Mouse (Mus musculus): ENCODE data around the gene Rrp9. TPM values are rescaled to one million over a fixed set of nuclear protein-coding genes. Genes with fewer than 3 reads are reported as not detected.

Gene Rrp9
- polyA plus RNA-seq, 1 experiment from 2014 or later = 41.2 TPM

DNA sequence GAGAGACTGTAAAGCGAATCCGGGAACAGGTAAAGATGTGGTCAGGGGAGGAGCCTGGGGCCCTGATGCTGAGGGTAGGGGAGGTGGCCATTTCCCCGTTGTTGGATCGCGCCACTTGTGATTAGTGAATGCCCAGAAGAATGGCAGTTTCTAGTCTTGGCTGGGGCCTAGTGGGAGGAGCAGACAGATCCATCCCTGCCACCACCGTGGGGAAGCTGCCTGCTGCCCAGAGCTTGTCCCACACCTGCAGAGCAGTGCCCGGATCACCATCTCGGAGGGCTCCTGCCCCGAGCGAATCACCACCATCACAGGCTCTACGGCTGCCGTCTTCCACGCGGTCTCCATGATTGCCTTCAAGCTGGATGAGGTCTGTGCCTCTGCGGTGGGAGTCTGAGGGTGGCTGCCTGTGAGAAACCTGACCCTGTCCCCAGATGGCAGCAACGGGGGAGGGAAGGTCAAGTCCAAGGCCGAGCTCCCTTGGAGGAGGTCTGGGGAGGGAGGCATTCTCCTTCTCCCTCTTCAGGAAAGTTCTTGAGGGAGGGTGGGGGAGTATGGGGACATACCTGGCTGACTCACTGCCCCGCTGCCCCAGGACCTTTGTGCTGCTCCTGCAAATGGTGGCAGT is 15.2 kb upstream of the Rrp9 start:
- Histone ChIP-seq H3K9ac (replicated peaks; ENCODE audit: low read length) (no peak overlapping the region), H3K36me3 (ENCODE audit: control insufficient read depth, insufficient read depth, low read length) (peaks cover 53% of the 10 kb centered on the region), H3K27me3 (ENCODE audit: control insufficient read depth, insufficient read depth, low read length) (no peaks in the 10 kb centered on the region), H3K4me2 (ENCODE audit: low read length) (no peak overlapping the region), H3K4me1 (ENCODE audit: control insufficient read depth, insufficient read depth, low read length) (peaks cover 49% of the 10 kb centered on the region), H3K27ac (replicated peaks; ENCODE audit: low read depth, low read length) (no peak overlapping the region), H3K9me3 (ENCODE audit: control insufficient read depth, low read length) (no peaks in the 10 kb centered on the region), H3K4me3 (replicated peaks; ENCODE audit: low read depth, low read length) (no peak overlapping the region)
- ATAC-seq (ENCODE audit: low FRiP score, low TSS enrichment) (no peak), DNase-seq (no peak)
- WGBS = 77% methylated on average over 18 of the region's 18 CpGs

DNA sequence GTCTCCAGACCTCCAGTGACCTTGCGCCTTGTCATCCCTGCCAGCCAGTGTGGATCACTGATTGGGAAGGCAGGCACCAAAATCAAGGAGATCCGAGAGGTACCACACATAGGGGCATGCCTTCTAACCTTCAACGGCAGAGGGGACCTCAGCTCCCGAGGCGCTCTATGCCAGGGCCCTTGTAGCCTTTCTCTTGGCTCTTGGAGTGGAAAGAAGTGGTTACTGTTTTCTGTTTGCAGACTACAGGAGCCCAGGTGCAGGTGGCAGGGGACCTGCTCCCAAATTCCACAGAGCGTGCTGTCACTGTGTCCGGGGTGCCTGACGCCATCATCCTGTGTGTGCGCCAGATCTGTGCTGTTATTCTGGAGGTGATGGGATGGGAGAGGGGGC is 14.7 kb upstream of the Rrp9 start:
- peaks cover 49% of the 10 kb centered on the region for H3K4me1 ChIP-seq (ENCODE audit: control insufficient read depth, insufficient read depth, low read length)
- no peak for DNase-seq
- 96% methylated on average over 9 of the region's 9 CpGs for WGBS

DNA sequence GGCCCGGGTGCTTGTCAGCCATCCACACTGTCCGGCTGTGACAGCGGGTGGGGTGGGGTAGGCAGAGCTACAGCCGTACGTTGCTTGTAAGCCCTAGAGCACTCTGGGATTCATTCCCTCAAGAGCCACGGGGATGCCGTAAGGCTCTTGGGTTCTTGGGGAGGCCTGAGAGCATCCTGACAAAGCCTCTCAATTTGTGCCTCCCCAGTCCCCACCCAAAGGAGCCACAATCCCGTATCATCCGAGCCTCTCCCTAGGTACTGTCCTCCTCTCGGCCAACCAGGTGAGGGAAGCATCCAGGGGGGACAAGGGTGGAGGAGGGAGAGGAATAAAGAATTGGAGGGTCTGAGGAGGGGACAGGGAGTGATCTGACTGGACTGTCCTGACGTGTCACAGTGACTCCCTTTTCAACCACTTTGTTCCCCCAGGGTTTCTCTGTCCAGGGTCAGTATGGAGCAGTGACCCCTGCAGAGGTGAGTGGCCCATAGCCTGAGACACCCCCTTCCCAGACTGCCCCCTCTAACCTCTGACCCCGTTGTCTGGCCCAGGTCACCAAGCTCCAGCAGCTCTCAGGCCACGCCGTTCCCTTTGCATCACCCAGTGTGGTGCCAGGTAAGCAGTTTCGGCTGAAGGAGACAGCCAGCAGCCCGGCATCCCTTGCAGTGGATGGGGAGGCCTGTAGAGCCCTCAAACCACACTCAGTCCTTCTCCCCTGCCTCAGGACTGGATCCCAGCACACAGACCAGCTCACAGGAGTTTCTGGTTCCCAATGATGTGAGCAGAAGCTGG is 13.9 kb upstream of the Rrp9 start:
- H3K9me3 ChIP-seq (ENCODE audit: control insufficient read depth, low read length) = no peaks in the 10 kb centered on the region
- H3K4me3 ChIP-seq (replicated peaks; ENCODE audit: low read depth, low read length) = no peak overlapping the region
- H3K27me3 ChIP-seq (ENCODE audit: control insufficient read depth, insufficient read depth, low read length) = no peaks in the 10 kb centered on the region
- ATAC-seq (ENCODE audit: low FRiP score, low TSS enrichment) (no peak), DNase-seq (no peak)
- no peak overlapping the region for H3K9ac ChIP-seq (replicated peaks; ENCODE audit: low read length)
- H3K4me1 ChIP-seq (ENCODE audit: control insufficient read depth, insufficient read depth, low read length) = peaks cover 42% of the 10 kb centered on the region
- H3K36me3 ChIP-seq (ENCODE audit: control insufficient read depth, insufficient read depth, low read length) = peaks cover 53% of the 10 kb centered on the region
- WGBS = 83% methylated on average over 16 of the region's 16 CpGs
- H3K27ac ChIP-seq (replicated peaks; ENCODE audit: low read depth, low read length) = no peak overlapping the region
- H3K4me2 ChIP-seq (ENCODE audit: low read length) = no peak overlapping the region

More for the DNA sequence above, 14.7 kb upstream of the Rrp9 start:
- Histone ChIP-seq H3K9ac (replicated peaks; ENCODE audit: low read length) (no peak overlapping the region), H3K27ac (replicated peaks; ENCODE audit: low read depth, low read length) (no peak overlapping the region), H3K27me3 (ENCODE audit: control insufficient read depth, insufficient read depth, low read length) (no peaks in the 10 kb centered on the region), H3K4me3 (replicated peaks; ENCODE audit: low read depth, low read length) (no peak overlapping the region), H3K9me3 (ENCODE audit: control insufficient read depth, low read length) (no peaks in the 10 kb centered on the region), H3K36me3 (ENCODE audit: control insufficient read depth, insufficient read depth, low read length) (peaks cover 53% of the 10 kb centered on the region), H3K4me2 (ENCODE audit: low read length) (no peak overlapping the region)
- ATAC-seq (ENCODE audit: low FRiP score, low TSS enrichment) = no peak

DNA sequence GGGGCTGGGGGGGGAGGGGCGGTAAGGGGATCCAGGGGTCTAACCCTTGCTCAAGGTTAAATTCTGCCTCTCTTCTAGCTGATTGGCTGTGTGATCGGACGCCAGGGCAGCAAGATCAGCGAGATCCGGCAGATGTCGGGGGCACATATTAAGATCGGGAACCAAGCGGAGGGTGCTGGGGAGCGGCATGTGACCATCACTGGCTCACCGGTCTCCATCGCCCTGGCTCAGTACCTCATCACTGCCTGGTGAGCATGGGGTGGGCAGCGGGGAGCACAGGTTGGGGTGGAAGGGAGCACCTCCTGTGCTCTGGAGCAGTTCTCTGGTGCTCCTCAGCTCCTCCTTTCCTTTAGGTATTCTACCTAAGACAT is 13.3 kb upstream of the Rrp9 start:
- Histone ChIP-seq H3K27me3 (ENCODE audit: control insufficient read depth, insufficient read depth, low read length) (no peaks in the 10 kb centered on the region), H3K4me3 (replicated peaks; ENCODE audit: low read depth, low read length) (no peak overlapping the region), H3K27ac (replicated peaks; ENCODE audit: low read depth, low read length) (no peak overlapping the region), H3K4me2 (ENCODE audit: low read length) (no peak overlapping the region), H3K36me3 (ENCODE audit: control insufficient read depth, insufficient read depth, low read length) (peaks cover 53% of the 10 kb centered on the region), H3K9ac (replicated peaks; ENCODE audit: low read length) (no peak overlapping the region), H3K4me1 (ENCODE audit: control insufficient read depth, insufficient read depth, low read length) (peaks cover 36% of the 10 kb centered on the region), H3K9me3 (ENCODE audit: control insufficient read depth, low read length) (no peaks in the 10 kb centered on the region)
- WGBS = 90% methylated on average over 12 of the region's 12 CpGs
- no peak for ATAC-seq (ENCODE audit: low FRiP score, low TSS enrichment)
- DNase-seq = no peak

DNA sequence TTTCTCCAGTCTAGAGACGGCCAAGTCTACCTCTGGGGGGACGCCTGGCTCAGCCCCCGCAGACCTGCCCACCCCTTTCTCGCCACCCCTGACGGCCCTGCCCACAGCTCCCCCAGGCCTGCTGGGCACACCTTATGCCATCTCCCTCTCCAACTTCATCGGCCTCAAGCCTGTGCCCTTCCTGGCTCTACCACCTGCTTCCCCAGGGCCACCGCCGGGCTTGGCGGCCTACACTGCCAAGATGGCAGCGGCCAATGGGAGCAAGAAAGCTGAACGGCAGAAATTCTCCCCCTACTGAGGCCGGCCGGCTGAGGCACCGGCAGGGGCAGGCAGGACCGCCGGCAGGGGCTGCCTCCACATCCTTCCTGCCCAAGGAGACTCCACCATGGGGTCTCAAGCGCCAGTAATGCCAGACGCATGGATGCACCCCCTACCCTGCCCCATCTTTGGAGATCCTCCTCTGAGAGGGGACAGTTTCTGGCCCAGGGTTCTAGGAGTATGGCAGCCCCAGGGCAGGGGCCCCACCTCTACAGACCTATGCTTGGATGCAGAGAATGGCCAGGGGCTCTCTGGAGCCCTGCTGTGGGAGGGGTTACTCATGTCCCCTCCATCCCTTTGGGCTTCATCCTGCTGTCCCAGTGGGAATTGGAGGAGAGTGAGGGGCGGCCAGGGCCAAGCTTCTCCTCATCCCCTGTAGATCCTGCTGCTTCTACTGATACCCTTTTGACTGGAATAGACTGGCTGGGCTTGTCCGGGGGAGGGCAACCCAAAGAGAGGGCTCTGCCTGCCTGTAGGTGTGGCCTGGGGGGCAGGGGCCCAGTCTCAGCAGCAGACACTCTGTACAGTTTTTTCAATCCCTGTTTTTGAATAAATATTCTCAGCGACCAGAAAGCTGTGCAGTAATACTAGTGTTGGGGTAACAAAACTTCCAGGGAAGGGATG is 12.4 kb upstream of the Rrp9 start:
- H3K27ac ChIP-seq (replicated peaks; ENCODE audit: low read depth, low read length) = no peak overlapping the region; the same call in 1 of the 2 replicates
- H3K36me3 ChIP-seq (ENCODE audit: control insufficient read depth, insufficient read depth, low read length) = peaks cover 52% of the 10 kb centered on the region
- DNase-seq (no peak), ATAC-seq (ENCODE audit: low FRiP score, low TSS enrichment) (no peak)
- H3K9me3 ChIP-seq (ENCODE audit: control insufficient read depth, low read length) = no peaks in the 10 kb centered on the region
- peaks cover 26% of the 10 kb centered on the region for H3K4me1 ChIP-seq (ENCODE audit: control insufficient read depth, insufficient read depth, low read length)
- WGBS = 81% methylated on average over 21 of the region's 21 CpGs
- no peaks in the 10 kb centered on the region for H3K27me3 ChIP-seq (ENCODE audit: control insufficient read depth, insufficient read depth, low read length)
- H3K4me2 ChIP-seq (ENCODE audit: low read length) = no peak overlapping the region
- no peak overlapping the region for H3K4me3 ChIP-seq (replicated peaks; ENCODE audit: low read depth, low read length)
- no peak overlapping the region for H3K9ac ChIP-seq (replicated peaks; ENCODE audit: low read length)

DNA sequence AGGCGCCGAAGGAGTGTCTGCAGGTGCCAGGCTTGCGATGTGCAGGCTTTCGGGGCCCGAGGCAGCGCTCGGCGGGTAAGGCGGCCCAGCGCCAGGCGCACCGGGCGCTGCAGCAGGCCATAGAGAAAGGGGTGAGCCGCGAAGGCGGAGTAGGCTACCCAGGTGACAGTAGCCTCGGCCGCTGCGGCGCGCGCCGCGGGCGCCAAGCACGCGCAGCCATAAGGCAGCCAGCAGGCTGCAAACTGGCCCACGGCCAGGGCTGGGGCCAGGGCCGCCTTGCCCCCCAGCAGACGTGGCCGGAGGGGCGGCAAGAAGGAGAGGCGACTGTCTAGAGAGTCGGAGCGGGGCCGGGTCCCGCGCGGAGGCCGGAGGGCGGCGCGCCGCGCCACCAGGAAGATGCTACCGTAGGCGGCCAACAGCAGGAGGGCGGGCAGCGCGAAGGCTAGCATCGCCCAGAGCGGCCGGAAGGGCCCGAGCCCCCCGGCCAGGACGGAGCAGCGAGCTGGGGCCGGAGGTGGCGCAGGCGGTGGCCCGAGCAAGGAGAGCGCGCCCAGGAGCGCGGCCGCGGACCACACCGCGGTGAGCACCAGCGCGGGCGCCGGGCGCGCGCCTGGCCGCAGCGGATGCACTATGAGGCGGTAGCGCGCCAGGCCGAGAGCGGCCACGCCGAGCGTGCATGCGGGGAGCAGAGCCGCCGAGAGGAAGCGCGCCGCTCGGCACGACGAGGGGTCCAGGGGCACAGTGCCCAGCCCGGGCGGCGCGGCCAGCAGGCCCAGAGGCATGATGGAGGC is 10.8 kb upstream of the Rrp9 start:
- Histone ChIP-seq H3K27me3 (ENCODE audit: control insufficient read depth, insufficient read depth, low read length) (no peaks in the 10 kb centered on the region), H3K4me3 (replicated peaks; ENCODE audit: low read depth, low read length) (peak overlapping the region; percentile 42), H3K4me1 (ENCODE audit: control insufficient read depth, insufficient read depth, low read length) (peaks cover 22% of the 10 kb centered on the region), H3K9ac (replicated peaks; ENCODE audit: low read length) (peak overlapping the region; percentile 85), H3K4me2 (ENCODE audit: low read length) (peak overlapping the region; percentile 92), H3K9me3 (ENCODE audit: control insufficient read depth, low read length) (no peaks in the 10 kb centered on the region), H3K27ac (replicated peaks; ENCODE audit: low read depth, low read length) (peak overlapping the region; percentile 85), H3K36me3 (ENCODE audit: control insufficient read depth, insufficient read depth, low read length) (peaks cover 44% of the 10 kb centered on the region)
- peak; percentile 74 for ATAC-seq (ENCODE audit: low FRiP score, low TSS enrichment)
- whole genome bisulfite sequencing = 2% methylated on average over 96 of the region's 99 CpGs
- DNase-seq = peak; percentile 93

DNA sequence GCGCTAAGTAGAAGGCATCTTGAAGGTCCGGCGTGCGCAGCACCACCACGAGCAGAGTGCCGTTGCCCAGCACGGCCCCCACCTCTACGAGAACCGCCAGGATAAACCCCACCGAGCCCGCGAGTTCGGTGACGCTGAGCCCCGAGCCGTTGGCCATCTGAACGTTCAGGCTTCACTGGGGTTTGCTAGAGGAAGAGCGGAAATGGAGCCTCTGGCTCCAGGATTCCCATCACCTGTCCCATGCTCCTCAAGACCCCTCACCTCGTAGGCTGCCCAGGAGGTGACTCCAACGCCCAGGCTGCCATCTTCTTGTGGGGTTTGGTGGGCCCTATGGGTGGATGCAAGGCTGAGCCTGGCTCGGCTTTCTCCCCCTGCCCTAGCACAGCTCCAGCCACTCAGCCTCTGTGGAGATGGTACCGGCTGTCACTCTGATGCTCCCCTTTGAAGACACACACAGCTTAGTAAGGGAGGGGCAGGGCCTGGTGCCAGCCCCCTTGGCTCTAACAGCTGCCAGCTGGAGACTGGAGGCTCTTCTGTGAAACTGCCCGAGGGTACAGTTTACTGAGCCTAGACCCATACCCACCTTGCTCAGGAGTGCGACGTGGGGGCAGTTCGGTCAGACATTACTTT is 10.1 kb upstream of the Rrp9 start, which contains the start of gene Gpr62:
Gpr62 (minus strand) TSS at position 368 of the 630 bp plus-strand sequence.
- ATAC-seq (ENCODE audit: low FRiP score, low TSS enrichment) (peak; percentile 49; the same call in 1 of the 2 replicates), DNase-seq (peak; percentile 62)
- peaks cover 20% of the 10 kb centered on the region for H3K4me1 ChIP-seq (ENCODE audit: control insufficient read depth, insufficient read depth, low read length)
- H3K4me2 ChIP-seq (ENCODE audit: low read length) = peak within 1 kb of the TSS; percentile 92
- WGBS = 26% methylated on average over 26 of the region's 26 CpGs
- H3K9me3 ChIP-seq (ENCODE audit: control insufficient read depth, low read length) = no peaks in the 10 kb centered on the region
- peak within 1 kb of the TSS; percentile 85 for H3K27ac ChIP-seq (replicated peaks; ENCODE audit: low read depth, low read length)
- H3K9ac ChIP-seq (replicated peaks; ENCODE audit: low read length) = peak within 1 kb of the TSS; percentile 85
- H3K27me3 ChIP-seq (ENCODE audit: control insufficient read depth, insufficient read depth, low read length) = no peaks in the 10 kb centered on the region
- peaks cover 37% of the 10 kb centered on the region for H3K36me3 ChIP-seq (ENCODE audit: control insufficient read depth, insufficient read depth, low read length)
- H3K4me3 ChIP-seq (replicated peaks; ENCODE audit: low read depth, low read length) = peak within 1 kb of the TSS; percentile 42
